Mouse (Mus musculus) kidney, embryonic 16.5 days (tissue): ENCODE data around the gene Nav2. TPM values are rescaled to one million over a fixed set of nuclear protein-coding genes. Genes with fewer than 3 reads are reported as not detected.

Experiments
- ATAC-seq: fragments of 200-750 bp; cut with Nextera tagmentation; 2 replicates; pipeline ENCODE4 v1.8.0; 2017; ENCODE audit warnings: moderate TSS enrichment; ENCODE audit not compliant: low FRiP score, low TSS enrichment
- H3K27ac ChIP-seq: fragments of 300-500 bp; sonication (generic); 2 replicates; pipeline ENCODE4 v1.5.1; 2014; ENCODE audit warnings: low read length
- H3K27me3 ChIP-seq: fragments of 300-500 bp; sonication (generic); 2 replicates; pipeline ENCODE4 v1.6.1; 2014; ENCODE audit warnings: low read length, control low read depth, mixed read lengths; ENCODE audit not compliant: insufficient read depth
- H3K36me3 ChIP-seq: fragments of 300-500 bp; sonication (generic); 2 replicates; pipeline ENCODE4 v1.6.1; 2014; ENCODE audit warnings: low read length, control low read depth, mixed read lengths; ENCODE audit not compliant: insufficient read depth
- H3K4me1 ChIP-seq: fragments of 300-500 bp; sonication (generic); 2 replicates; pipeline ENCODE4 v1.6.1; 2014; ENCODE audit warnings: low read length, control low read depth, mixed read lengths; ENCODE audit not compliant: insufficient read depth
- H3K4me2 ChIP-seq: fragments of 300-500 bp; sonication (generic); replicated peaks from 2 replicates; pipeline ENCODE4 v1.6.1; 2014; ENCODE audit warnings: low read depth, low read length
- H3K4me3 ChIP-seq: fragments of 300-500 bp; sonication (generic); 2 replicates; pipeline ENCODE4 v1.5.1; 2014; ENCODE audit warnings: mild to moderate bottlenecking, low read length
- H3K9ac ChIP-seq: fragments of 300-500 bp; sonication (generic); replicated peaks from 2 replicates; pipeline ENCODE4 v1.6.1; 2014; ENCODE audit warnings: low read length
- H3K9me3 ChIP-seq: fragments of 300-500 bp; sonication (generic); 2 replicates; pipeline ENCODE4 v1.6.1; 2016; ENCODE audit warnings: low read length, control low read depth
- WGBS: fragments of 180-500 bp; shearing (Covaris S2); extraction: QIAGEN DNeasy Blood & Tissue Kit; methylation state at CpG from one replicate; pipeline ENCODE4 v1.1.7; 2014; 5-methylcytosine and 5-hydroxymethylcytosine counted together
- polyA plus RNA-seq: library from polyadenylated mRNA; unstranded; fragments of >200 nt; fragmentation: Nextera tagmentation; extraction: Ambion mirVana; gene quantifications from 2 replicates; pipeline ENCODE4 v1.2.1, GENCODE M21; 2015

Nav2 gene
- polyA plus RNA-seq, 1 experiment from 2014 or later, result 22.6 TPM

DNA sequence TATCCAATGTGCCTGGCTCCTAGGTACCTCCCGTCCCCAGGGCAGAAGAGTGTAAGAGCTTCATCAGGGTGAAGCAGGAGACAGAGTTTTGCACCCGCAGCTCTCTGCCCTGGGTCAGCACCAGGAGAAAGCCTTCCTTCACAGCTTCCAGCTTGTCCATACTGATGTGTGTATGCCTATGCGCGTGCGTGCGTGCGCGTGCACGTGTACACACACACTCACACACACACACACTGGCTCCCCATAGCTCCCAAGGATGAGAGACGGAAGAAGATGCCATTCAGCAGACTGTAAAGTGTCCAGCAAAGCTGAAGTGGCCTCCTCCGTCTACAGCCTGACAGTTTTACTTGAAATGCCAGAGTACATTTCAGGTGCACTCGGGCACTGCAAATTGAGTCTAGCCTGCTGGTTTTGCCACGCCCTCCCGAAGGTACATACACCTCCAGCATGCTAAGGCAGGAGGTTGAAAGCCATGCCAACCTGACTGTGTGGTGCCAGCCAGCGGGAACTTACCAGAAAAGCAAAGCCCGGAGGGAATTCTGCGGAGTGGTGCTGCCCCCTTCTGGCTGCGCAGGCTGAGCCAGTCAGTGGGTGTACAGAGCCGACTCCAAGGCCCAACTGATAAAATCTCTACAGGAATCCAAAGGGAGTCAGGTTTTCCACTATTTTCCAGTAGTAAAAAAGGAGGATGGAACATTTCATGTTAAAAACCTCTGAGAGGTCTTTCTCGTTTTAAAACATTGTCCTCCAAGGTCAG lies 212.6 kb downstream of the Nav2 start:
- Histone ChIP-seq H3K9ac (no peak overlapping the region), H3K27me3 (0 out of 2 replicates have a peak, but pooled peaks cover 6% of the 10 kb centered on the region), H3K9me3 (no peaks in the 10 kb centered on the region), H3K4me3 (no peak overlapping the region), H3K4me2 (0 out of 2 replicates have a peak overlapping the region, but pooled peaks have one; percentile 8), H3K4me1 (peaks cover 8% of the 10 kb centered on the region; the same call in 1 of the 2 replicates), H3K27ac (no peak overlapping the region), H3K36me3 (no peaks in the 10 kb centered on the region)
- 36% methylated on average over 20 of the region's 20 CpGs for WGBS
- peak; percentile 86 for ATAC-seq

DNA sequence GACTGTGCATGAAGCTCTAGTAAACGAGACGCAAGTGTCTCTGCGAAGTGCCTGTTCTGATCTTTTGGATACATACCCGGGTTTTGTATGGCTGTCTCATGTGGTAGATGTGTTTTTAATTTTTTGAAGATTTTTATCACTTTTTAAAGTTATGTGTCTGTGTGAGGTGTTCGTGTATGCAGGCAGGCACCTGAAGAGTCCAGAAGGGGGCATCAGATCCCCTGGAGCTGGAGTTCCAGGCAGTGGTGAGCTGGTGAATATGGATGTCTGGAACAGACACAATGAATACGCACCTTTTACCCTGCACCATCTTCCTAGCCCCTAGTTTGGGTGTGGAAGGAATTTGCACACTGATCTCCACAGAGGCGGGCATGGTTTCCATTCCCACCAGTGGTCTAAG lies 214.0 kb downstream of the Nav2 start:
- 0 out of 2 replicates have a peak, but pooled peaks cover 6% of the 10 kb centered on the region for H3K27me3 ChIP-seq
- H3K36me3 ChIP-seq, result no peaks in the 10 kb centered on the region
- no peak overlapping the region for H3K4me3 ChIP-seq
- H3K4me1 ChIP-seq, result peaks cover 8% of the 10 kb centered on the region; the same call in 1 of the 2 replicates
- WGBS, result 71% methylated on average over 7 of the region's 7 CpGs
- H3K4me2 ChIP-seq, result no peak overlapping the region
- no peaks in the 10 kb centered on the region for H3K9me3 ChIP-seq
- no peak for ATAC-seq
- no peak overlapping the region for H3K9ac ChIP-seq
- H3K27ac ChIP-seq, result no peak overlapping the region

DNA sequence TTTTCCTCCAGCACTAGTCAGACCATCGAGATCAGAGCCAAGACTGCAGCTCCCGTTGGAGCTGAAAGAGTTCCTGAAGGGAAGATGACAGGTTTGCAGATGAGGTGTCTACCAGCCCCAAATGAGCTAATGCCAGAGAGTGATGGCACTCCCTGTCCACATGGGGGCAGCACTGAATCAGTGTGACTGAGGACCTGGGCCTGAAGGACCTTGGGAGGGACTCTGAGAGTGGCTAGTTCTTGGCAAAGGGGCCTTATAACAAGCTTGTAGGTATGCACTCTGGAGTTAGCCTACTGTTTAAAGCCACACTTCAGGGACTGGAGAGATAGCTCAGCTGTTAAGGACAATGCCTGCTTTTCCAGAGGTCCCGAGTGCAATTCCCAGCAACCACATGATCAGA lies 217.0 kb downstream of the Nav2 start:
- Histone ChIP-seq H3K9ac (no peak overlapping the region), H3K27me3 (no peaks in the 10 kb centered on the region), H3K4me1 (0 out of 2 replicates have a peak, but pooled peaks cover 3% of the 10 kb centered on the region), H3K4me2 (no peak overlapping the region), H3K36me3 (no peaks in the 10 kb centered on the region), H3K4me3 (no peak overlapping the region), H3K27ac (no peak overlapping the region), H3K9me3 (no peaks in the 10 kb centered on the region)
- no peak for ATAC-seq
- WGBS, result 43% methylated on average over 3 of the region's 3 CpGs

DNA sequence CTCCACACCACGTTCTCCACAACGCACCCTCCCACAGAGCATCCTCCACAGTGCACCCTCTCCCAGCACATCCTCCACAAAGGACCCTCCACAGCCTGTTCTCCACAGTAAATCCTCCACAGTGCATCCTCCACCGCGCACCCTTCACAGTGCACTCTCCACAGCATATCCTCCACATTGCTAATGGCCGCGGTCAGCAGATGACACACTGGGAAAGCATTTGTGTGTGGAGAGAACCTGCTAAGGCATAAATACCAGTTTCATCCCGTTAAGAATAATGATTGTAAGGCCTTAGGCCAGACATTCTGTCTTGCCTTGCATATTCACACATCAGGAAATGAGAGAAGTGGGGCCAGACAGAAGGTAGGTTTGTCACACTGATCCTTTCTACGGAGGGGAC lies 219.7 kb downstream of the Nav2 start:
- ATAC-seq, result no peak
- Histone ChIP-seq H3K9ac (no peak overlapping the region), H3K36me3 (no peaks in the 10 kb centered on the region), H3K4me3 (no peak overlapping the region), H3K9me3 (no peaks in the 10 kb centered on the region), H3K27ac (no peak overlapping the region), H3K27me3 (no peaks in the 10 kb centered on the region), H3K4me1 (no peaks in the 10 kb centered on the region), H3K4me2 (no peak overlapping the region)
- WGBS, result 78% methylated on average over 8 of the region's 8 CpGs

DNA sequence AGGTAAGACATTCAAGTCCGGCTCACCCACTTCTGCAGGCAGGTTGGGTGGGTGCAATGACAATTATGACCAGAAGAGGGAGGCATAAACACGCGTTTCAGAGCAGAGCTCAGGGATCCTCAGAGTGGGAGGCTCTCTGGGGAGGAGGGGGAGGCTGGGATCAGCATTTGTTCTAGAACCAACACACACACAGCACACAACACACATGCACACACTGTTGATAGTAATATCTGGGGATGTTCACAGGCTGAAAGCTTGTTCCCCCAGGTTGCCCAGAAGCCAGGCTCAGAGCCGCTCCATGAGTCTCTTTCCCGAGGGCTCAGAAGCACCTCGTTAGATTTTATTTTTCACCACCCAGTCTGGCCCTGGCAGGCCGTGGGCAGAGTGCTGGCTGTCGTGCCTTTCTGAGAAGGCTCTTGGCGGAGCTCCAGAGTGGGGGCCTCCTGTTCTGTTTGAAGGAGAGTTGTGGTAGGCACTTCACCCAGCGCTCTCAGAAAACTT lies 224.4 kb downstream of the Nav2 start:
- 31% methylated on average over 10 of the region's 10 CpGs for WGBS
- Histone ChIP-seq H3K4me2 (no peak overlapping the region), H3K36me3 (no peaks in the 10 kb centered on the region), H3K27me3 (no peaks in the 10 kb centered on the region), H3K9ac (no peak overlapping the region), H3K4me3 (no peak overlapping the region), H3K27ac (no peak overlapping the region), H3K9me3 (peaks cover 6% of the 10 kb centered on the region; the same call in 1 of the 2 replicates), H3K4me1 (no peaks in the 10 kb centered on the region)
- peak; percentile 72; the same call in 1 of the 2 replicates for ATAC-seq

DNA sequence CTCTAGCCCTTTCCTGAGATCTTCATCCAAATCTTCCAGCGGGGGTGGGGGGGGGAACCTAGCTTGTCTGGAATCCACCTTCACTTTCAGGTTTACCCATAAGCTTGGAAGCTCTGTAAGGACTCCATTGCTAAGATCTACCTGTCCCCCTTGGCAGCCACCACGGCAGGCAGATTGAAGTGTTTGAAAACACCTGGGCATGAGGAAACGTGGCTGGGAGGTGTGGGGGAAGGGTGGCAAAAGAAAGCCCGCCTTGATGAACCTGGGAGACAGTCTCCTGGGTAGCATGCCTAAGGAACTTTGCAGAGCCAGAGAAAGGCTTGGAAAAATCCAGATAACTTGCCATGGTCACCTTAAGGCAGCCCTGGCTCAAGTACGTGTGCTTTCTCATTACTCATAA lies 225.9 kb downstream of the Nav2 start:
- no peak for ATAC-seq
- no peak overlapping the region for H3K4me3 ChIP-seq

DNA sequence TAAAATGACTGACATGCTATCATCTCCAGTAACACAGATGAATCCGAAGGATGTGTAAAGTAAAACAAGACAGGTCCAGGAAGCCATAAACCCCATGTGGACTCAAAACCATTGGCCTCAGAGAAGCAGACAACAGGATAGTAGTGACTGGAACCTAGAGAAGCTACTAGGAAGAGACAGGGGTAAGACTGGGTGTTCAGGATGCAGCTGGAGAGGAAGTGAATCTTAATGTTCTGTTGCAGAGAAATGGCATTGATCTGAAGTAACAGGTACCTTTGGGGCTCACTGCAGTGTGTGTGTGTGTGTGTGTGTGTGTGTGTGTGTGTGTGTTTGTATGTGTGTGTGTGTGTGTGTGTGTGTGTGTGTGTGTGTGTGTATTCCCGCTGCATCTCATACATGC lies 231.2 kb downstream of the Nav2 start:
- no peak overlapping the region for H3K4me3 ChIP-seq
- no peak for ATAC-seq
- no peak overlapping the region for H3K4me2 ChIP-seq
- no peak overlapping the region for H3K27ac ChIP-seq
- H3K9me3 ChIP-seq, result peaks cover 6% of the 10 kb centered on the region; the same call in 1 of the 2 replicates
- WGBS, result 72% methylated on average over 2 of the region's 2 CpGs
- no peaks in the 10 kb centered on the region for H3K4me1 ChIP-seq
- H3K9ac ChIP-seq, result no peak overlapping the region
- no peaks in the 10 kb centered on the region for H3K36me3 ChIP-seq
- no peaks in the 10 kb centered on the region for H3K27me3 ChIP-seq

More for the DNA sequence above, 225.9 kb downstream of the Nav2 start:
- Histone ChIP-seq H3K27me3 (no peaks in the 10 kb centered on the region), H3K9ac (no peak overlapping the region), H3K27ac (no peak overlapping the region), H3K4me1 (no peaks in the 10 kb centered on the region), H3K36me3 (no peaks in the 10 kb centered on the region), H3K4me2 (no peak overlapping the region), H3K9me3 (peaks cover 6% of the 10 kb centered on the region; the same call in 1 of the 2 replicates)
- WGBS, result 79% methylated on average over 5 of the region's 5 CpGs

DNA sequence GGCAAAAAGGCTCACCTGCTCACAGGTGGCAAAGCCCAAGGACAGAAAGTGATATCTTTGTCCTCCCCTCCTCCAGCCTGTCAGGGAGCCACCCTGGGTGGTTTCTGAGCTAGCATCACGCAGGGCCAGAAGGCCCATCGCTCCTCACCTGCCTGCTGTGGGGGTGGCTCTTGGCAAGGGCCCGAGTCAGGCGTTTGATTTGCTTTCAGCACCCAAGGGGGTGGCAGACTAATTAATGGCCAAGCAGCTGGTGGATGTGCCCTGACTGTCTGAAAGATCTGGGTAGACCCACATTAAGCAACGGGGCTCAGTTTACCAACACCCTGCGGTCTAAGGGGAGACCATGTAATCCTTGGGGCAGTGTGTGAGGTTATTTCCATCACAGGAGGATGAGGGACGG lies 235.4 kb downstream of the Nav2 start:
- Histone ChIP-seq H3K9me3 (no peaks in the 10 kb centered on the region), H3K4me3 (no peak overlapping the region), H3K27ac (no peak overlapping the region), H3K36me3 (no peaks in the 10 kb centered on the region), H3K9ac (no peak overlapping the region), H3K4me1 (peaks cover 3% of the 10 kb centered on the region; the same call in 1 of the 2 replicates), H3K4me2 (no peak overlapping the region), H3K27me3 (no peaks in the 10 kb centered on the region)
- no peak for ATAC-seq
- WGBS, result 84% methylated on average over 7 of the region's 7 CpGs

DNA sequence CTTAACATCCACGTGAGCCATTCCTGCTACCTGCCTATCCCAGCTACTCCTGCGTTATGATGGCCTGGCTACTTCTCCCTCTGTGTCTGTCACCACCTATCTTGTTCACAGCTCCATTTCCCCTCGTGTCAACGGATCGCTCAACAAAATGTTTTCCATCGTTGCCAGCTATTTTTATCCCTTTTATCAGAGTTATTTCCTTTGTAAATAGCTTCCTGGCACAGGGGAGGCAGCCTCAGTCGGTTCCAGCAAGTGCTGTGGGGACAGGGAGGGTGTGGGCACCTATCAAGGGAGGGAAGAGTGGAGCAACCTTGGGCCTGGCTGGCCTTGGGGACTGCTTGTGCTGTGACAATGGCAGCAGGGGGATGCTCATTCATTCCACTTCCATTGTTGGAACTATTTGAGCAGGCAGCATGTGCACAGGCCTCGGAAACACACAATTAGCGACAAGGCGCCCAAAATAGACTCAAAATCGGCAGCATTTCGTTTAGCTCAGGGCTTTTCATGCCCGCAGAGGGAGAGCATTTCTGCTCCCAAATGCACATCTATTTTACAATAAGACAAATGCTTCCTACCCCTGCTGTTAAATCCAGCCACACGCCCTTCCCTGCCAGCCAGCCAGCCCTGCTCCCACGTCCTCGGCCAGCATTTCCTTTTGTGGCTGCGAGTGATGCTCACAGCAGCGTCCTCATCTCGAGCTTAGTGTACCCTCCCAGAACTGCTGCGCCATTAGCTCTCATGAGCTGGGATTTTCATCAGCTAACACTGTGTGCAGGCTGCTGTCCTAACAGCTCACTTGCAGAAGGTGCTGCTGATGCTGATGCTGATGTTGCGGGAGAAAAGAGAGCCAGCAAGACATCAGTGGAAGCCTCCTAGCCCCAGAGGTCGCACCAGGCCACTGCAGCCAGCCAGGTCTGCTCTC lies 237.5 kb downstream of the Nav2 start:
- Histone ChIP-seq H3K4me3 (no peak overlapping the region), H3K36me3 (no peaks in the 10 kb centered on the region), H3K4me2 (no peak overlapping the region), H3K9ac (no peak overlapping the region), H3K4me1 (peaks cover 3% of the 10 kb centered on the region; the same call in 1 of the 2 replicates), H3K27ac (no peak overlapping the region), H3K9me3 (no peaks in the 10 kb centered on the region), H3K27me3 (0 out of 2 replicates have a peak, but pooled peaks cover 1% of the 10 kb centered on the region)
- ATAC-seq, result no peak
- WGBS, result 64% methylated on average over 22 of the region's 22 CpGs
